Mouse (Mus musculus) heart, embryonic 11.5 days (tissue): ENCODE measurements around the gene Lhx4. TPM values are rescaled to one million over a fixed set of nuclear protein-coding genes. Genes with fewer than 3 reads are reported as not detected.

Source experiments
- ATAC-seq: fragments of 200-750 bp; cut with Nextera tagmentation; replicated peaks from 2 replicates; pipeline ENCODE4 v1.8.0; 2017; ENCODE audit warnings: moderate library complexity; ENCODE audit not compliant: insufficient number of reproducible peaks, low FRiP score, low TSS enrichment
- H3K27ac ChIP-seq: fragments of 300-500 bp; sonication (generic); 2 replicates; pipeline ENCODE4 v1.5.1; 2014; ENCODE audit warnings: mild to moderate bottlenecking, low read depth, low read length
- H3K27me3 ChIP-seq: fragments of 300-500 bp; sonication (generic); 2 replicates; pipeline ENCODE4 v1.6.1; 2014; ENCODE audit warnings: mild to moderate bottlenecking, low read length, mixed read lengths; ENCODE audit not compliant: control insufficient read depth, insufficient read depth
- H3K36me3 ChIP-seq: fragments of 300-500 bp; sonication (generic); 2 replicates; pipeline ENCODE4 v1.6.1; 2014; ENCODE audit warnings: mild to moderate bottlenecking, low read length, moderate library complexity, mixed read lengths; ENCODE audit not compliant: control insufficient read depth, insufficient read depth
- H3K4me1 ChIP-seq: fragments of 300-500 bp; sonication (generic); 2 replicates; pipeline ENCODE4 v1.6.1; 2014; ENCODE audit warnings: low read length; ENCODE audit not compliant: control insufficient read depth, insufficient read depth
- H3K4me2 ChIP-seq: fragments of 300-500 bp; sonication (generic); 2 replicates; pipeline ENCODE4 v1.6.1; 2014; ENCODE audit warnings: mild to moderate bottlenecking, moderate library complexity
- H3K4me3 ChIP-seq: fragments of 300-500 bp; sonication (generic); 2 replicates; pipeline ENCODE4 v1.5.1; 2014; ENCODE audit warnings: low read depth, low read length
- H3K9ac ChIP-seq: fragments of 300-500 bp; sonication (generic); 2 replicates; pipeline ENCODE4 v1.6.1; 2014; ENCODE audit warnings: mild to moderate bottlenecking, low read depth, low read length, moderate library complexity
- H3K9me3 ChIP-seq: fragments of 300-500 bp; sonication (generic); replicated peaks from 2 replicates; pipeline ENCODE4 v1.6.1; 2016; ENCODE audit warnings: low read length; ENCODE audit not compliant: control insufficient read depth
- WGBS: fragments of 180-500 bp; shearing (Covaris S2); extraction: QIAGEN DNeasy Blood & Tissue Kit; methylation state at CpG from one replicate; pipeline ENCODE4 v1.1.7; 2014; ENCODE audit not compliant: insufficient replicate concordance; 5-methylcytosine and 5-hydroxymethylcytosine counted together
- polyA plus RNA-seq: library from polyadenylated mRNA; unstranded; fragments of >200 nt; fragmentation: Nextera tagmentation; extraction: Ambion mirVana; gene quantifications from 2 replicates; pipeline ENCODE4 v1.2.1, GENCODE M21; 2014

Gene Lhx4
- polyA plus RNA-seq, 1 experiment from 2014 or later, result not detected

DNA sequence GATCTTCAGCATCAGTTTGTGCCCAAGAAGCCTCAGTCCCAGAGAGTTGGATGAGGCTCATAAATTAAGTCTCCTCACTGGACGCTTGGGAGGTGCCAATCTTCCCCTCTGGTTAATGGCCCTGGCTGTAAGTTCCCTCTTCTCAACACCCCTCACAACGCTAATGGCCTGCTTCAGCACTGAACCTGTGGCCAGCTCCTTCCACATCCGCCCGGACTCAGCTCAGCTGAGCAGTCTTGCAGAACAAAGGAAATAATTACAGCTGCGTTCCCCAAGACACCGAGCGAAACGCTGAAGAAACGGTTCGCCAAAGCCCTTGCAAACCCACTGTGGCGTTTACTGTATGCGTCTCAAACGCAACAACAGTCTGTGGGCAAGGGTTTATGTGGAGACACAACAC lies 29.3 kb downstream of the Lhx4 start:
- Histone ChIP-seq H3K27me3 (peaks cover 32% of the 10 kb centered on the region), H3K27ac (no peak overlapping the region), H3K9ac (no peak overlapping the region), H3K4me1 (no peaks in the 10 kb centered on the region), H3K4me2 (peak overlapping the region; percentile 60), H3K9me3 (no peaks in the 10 kb centered on the region), H3K4me3 (peak overlapping the region; percentile 26), H3K36me3 (no peaks in the 10 kb centered on the region)
- ATAC-seq, result no peak
- WGBS, result under 1% methylated on average over 13 of the region's 13 CpGs

GRCm38 (mm10) chr1:155721443-155721842 lies 30.0 kb downstream of the Lhx4 start:
- ATAC-seq, result no peak
- H3K27me3 ChIP-seq, result peaks cover 32% of the 10 kb centered on the region

DNA sequence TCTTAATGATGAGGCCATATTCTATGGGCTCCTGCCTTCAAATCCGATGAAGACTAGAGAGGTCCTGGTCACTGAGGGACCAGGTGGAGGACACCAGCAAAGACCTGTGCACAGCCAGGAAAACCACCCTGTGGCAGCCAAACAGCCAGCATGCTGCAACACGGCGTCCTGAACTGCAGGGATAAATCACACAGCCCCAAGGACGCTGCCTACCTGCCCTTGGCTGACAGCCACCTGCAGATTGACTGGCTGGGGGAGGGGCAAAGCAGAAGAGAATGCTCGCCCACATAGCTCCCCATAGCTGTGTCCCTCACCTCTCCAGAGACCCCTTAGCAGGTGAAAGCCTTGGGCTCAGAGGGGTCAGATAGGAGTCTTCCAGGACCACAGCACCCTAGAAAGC lies 31.5 kb downstream of the Lhx4 start:
- no peak overlapping the region for H3K4me2 ChIP-seq
- no peak overlapping the region for H3K9ac ChIP-seq
- ATAC-seq, result no peak
- H3K27me3 ChIP-seq, result peaks cover 32% of the 10 kb centered on the region
- H3K4me3 ChIP-seq, result no peak overlapping the region
- H3K36me3 ChIP-seq, result no peaks in the 10 kb centered on the region
- 49% methylated on average over 5 of the region's 5 CpGs for WGBS
- H3K9me3 ChIP-seq, result no peaks in the 10 kb centered on the region
- H3K4me1 ChIP-seq, result no peaks in the 10 kb centered on the region
- no peak overlapping the region for H3K27ac ChIP-seq

More at GRCm38 (mm10) chr1:155721443-155721842, 30.0 kb downstream of the Lhx4 start:
- no peak overlapping the region for H3K4me2 ChIP-seq
- H3K27ac ChIP-seq, result no peak overlapping the region
- no peak overlapping the region for H3K4me3 ChIP-seq
- WGBS, result 36% methylated on average over 8 of the region's 8 CpGs
- no peaks in the 10 kb centered on the region for H3K9me3 ChIP-seq
- no peak overlapping the region for H3K9ac ChIP-seq
- H3K36me3 ChIP-seq, result no peaks in the 10 kb centered on the region
- H3K4me1 ChIP-seq, result no peaks in the 10 kb centered on the region

DNA sequence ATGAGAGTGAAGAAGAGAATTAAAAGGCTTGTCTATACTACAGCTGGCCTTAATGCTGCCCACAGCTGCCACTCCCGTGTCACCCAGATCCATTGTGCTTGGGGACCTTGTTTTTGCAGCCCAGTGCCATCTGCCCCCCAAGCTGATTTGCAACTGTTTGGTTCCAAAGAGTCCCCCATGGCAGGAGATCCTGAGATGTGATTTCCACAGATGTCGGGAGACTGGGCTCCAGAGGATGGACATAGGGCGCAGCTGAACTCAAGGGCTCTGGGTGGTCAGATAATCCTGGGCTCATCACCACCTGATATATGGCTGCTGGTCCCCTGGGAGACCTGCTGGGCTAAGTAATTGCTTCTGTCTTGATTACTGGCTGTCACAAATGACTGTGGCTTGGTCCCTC lies 32.6 kb downstream of the Lhx4 start:
- 80% methylated on average over 3 of the region's 3 CpGs for WGBS
- Histone ChIP-seq H3K27ac (no peak overlapping the region), H3K9ac (no peak overlapping the region), H3K4me2 (no peak overlapping the region), H3K27me3 (peaks cover 23% of the 10 kb centered on the region), H3K4me3 (no peak overlapping the region), H3K9me3 (no peaks in the 10 kb centered on the region), H3K36me3 (no peaks in the 10 kb centered on the region), H3K4me1 (no peaks in the 10 kb centered on the region)
- ATAC-seq, result no peak

GRCm38 (mm10) chr1:155717301-155717700 lies 34.2 kb downstream of the Lhx4 start:
- 86% methylated on average over 12 of the region's 12 CpGs for WGBS
- H3K27ac ChIP-seq, result no peak overlapping the region
- no peak for ATAC-seq

GRCm38 (mm10) chr1:155715366-155715765 lies 36.1 kb downstream of the Lhx4 start:
- no peak overlapping the region for H3K27ac ChIP-seq
- H3K9me3 ChIP-seq, result no peaks in the 10 kb centered on the region
- no peaks in the 10 kb centered on the region for H3K4me1 ChIP-seq
- no peak overlapping the region for H3K9ac ChIP-seq
- H3K4me3 ChIP-seq, result no peak overlapping the region
- ATAC-seq, result no peak
- peaks cover 8% of the 10 kb centered on the region; the same call in 1 of the 2 replicates for H3K27me3 ChIP-seq
- H3K4me2 ChIP-seq, result no peak overlapping the region
- no peaks in the 10 kb centered on the region for H3K36me3 ChIP-seq

More at GRCm38 (mm10) chr1:155717301-155717700, 34.2 kb downstream of the Lhx4 start:
- H3K4me1 ChIP-seq, result no peaks in the 10 kb centered on the region
- H3K9me3 ChIP-seq, result no peaks in the 10 kb centered on the region
- no peak overlapping the region for H3K4me3 ChIP-seq
- no peaks in the 10 kb centered on the region for H3K36me3 ChIP-seq
- H3K4me2 ChIP-seq, result no peak overlapping the region
- H3K9ac ChIP-seq, result no peak overlapping the region
- peaks cover 11% of the 10 kb centered on the region for H3K27me3 ChIP-seq

DNA sequence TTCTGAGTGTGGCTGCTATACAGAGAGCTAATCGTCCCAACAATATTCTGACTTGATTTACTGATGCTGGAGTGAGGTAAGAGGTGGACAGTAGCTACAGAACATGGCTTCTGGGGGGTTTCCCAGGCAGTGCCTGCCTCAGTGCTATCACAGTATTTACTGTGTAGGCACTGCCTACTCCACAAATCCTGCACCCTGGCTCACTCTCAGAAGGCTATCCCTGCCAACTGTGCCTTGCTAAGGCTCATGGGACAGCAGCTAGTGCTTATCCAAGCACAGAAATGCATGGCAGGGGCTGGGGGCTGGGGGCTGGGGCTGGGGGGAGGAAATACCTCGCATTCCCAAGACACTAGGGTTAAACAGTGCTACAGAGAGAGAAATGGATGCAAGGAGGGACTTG lies 38.2 kb downstream of the Lhx4 start:
- Histone ChIP-seq H3K27ac (no peak overlapping the region), H3K4me1 (no peaks in the 10 kb centered on the region), H3K9ac (no peak overlapping the region), H3K4me2 (no peak overlapping the region), H3K36me3 (no peaks in the 10 kb centered on the region), H3K4me3 (no peak overlapping the region), H3K27me3 (no peaks in the 10 kb centered on the region), H3K9me3 (no peaks in the 10 kb centered on the region)
- WGBS, result 44% methylated on average over 2 of the region's 2 CpGs
- no peak for ATAC-seq

DNA sequence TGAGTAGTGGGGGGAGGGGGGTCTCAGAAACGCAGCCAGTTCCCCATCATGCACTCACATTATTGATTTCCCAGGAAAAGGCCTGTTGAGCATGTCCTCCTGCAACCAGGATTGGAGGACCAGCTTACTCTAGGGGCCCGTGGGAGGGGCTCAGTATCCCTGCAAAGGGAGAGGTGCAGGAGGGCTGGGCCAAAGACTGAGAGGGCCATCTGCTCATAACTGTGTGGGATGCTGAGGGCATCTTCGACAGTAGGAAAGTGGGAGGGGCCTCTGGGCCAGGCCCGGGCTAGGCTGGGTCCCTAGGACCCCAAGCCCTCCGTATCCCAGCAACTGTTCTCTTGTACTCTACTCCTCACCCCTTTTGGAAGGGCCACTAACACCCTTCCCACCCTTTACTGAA lies 47.3 kb downstream of the Lhx4 start:
- Histone ChIP-seq H3K4me1 (0 out of 2 replicates have a peak, but pooled peaks cover 3% of the 10 kb centered on the region), H3K27me3 (no peaks in the 10 kb centered on the region), H3K4me3 (no peak overlapping the region), H3K9ac (no peak overlapping the region), H3K27ac (no peak overlapping the region), H3K4me2 (no peak overlapping the region), H3K9me3 (no peaks in the 10 kb centered on the region), H3K36me3 (no peaks in the 10 kb centered on the region)
- WGBS, result 47% methylated on average over 5 of the region's 5 CpGs
- no peak; the same call in 1 of the 2 replicates for ATAC-seq

DNA sequence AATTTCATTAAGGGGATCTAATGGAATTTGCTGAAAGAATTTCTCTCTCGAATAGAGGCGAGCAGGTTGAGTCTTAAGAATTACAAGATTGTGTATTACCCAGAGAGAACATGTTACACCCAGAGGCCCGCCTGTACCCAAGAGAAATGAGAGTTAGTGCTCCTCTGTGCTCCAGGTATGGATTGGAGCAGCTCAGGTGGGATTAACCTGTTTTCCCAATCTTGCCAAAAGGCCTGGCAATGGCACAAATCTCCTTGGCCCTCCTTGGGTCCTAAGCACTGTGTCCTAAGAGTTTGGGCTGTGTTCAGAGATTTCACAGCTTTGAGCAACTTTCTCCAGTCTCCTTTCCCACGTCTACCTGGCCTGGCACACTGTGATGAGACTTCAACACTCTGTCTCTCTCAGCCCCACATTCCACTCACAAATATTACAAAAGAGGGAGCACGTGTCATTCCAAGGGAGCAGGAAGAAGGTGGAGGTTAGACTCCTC lies 48.2 kb downstream of the Lhx4 start:
- ATAC-seq, result no peak
- Histone ChIP-seq H3K27me3 (no peaks in the 10 kb centered on the region), H3K4me2 (no peak overlapping the region), H3K4me1 (0 out of 2 replicates have a peak, but pooled peaks cover 3% of the 10 kb centered on the region), H3K36me3 (no peaks in the 10 kb centered on the region), H3K9ac (no peak overlapping the region), H3K27ac (no peak overlapping the region), H3K4me3 (no peak overlapping the region), H3K9me3 (no peaks in the 10 kb centered on the region)
- WGBS, result 78% methylated on average over 5 of the region's 5 CpGs
